Mouse (Mus musculus) limb, embryonic 10.5 days (tissue): Measurements from ENCODE around the gene Nat10. TPM values are rescaled to one million over a fixed set of nuclear protein-coding genes. Genes with fewer than 3 reads are reported as not detected.
A peak's percentile ranks its signal among the peaks of the same experiment; 100 is the strongest.

Experiments used
- DNase-seq: peaks from one replicate; pipeline ENCODE4 v3.0.0-alpha.2; 2017; ENCODE audit warnings: low spot score
- H3K27ac ChIP-seq: fragments of 300-500 bp; sonication (generic); 2 replicates; pipeline ENCODE4 v1.5.1; 2016; ENCODE audit warnings: mild to moderate bottlenecking
- H3K27me3 ChIP-seq: fragments of 300-500 bp; sonication (generic); 2 replicates; pipeline ENCODE4 v1.6.1; 2016; ENCODE audit warnings: low read depth, mild to moderate bottlenecking; ENCODE audit not compliant: poor library complexity, severe bottlenecking
- H3K36me3 ChIP-seq: fragments of 300-500 bp; sonication (generic); 2 replicates; pipeline ENCODE4 v1.6.1; 2016; ENCODE audit warnings: mild to moderate bottlenecking, moderate library complexity
- H3K4me1 ChIP-seq: fragments of 300-500 bp; sonication (generic); 2 replicates; pipeline ENCODE4 v1.6.1; 2016
- H3K4me3 ChIP-seq: fragments of 300-500 bp; sonication (generic); 2 replicates; pipeline ENCODE4 v1.5.1; 2016; ENCODE audit warnings: mild to moderate bottlenecking, moderate library complexity
- H3K9me3 ChIP-seq: fragments of 300-500 bp; sonication (generic); replicated peaks from 2 replicates; pipeline ENCODE4 v1.6.1; 2016; ENCODE audit warnings: mild to moderate bottlenecking
- WGBS: fragments of 180-500 bp; shearing (Covaris S2); methylation state at CpG from one replicate; pipeline ENCODE4 v1.1.7; 2016; 5-methylcytosine and 5-hydroxymethylcytosine counted together
- polyA plus RNA-seq: library from polyadenylated mRNA; unstranded; fragments of >200 nt; fragmentation: Nextera tagmentation; extraction: Ambion mirVana; gene quantifications from 2 replicates; pipeline ENCODE4 v1.2.1, GENCODE M21; 2016

Gene Nat10
- polyA plus RNA-seq, 1 experiment from 2014 or later, result 34.7 TPM

- Histone ChIP-seq H3K9me3 (no peaks in the 10 kb centered on the region), H3K36me3 (peaks cover 99% of the 10 kb centered on the region), H3K27me3 (no peaks in the 10 kb centered on the region), H3K4me1 (no peaks in the 10 kb centered on the region), H3K4me3 (no peak overlapping the region), H3K27ac (no peak overlapping the region)
- 95% methylated on average over 6 of the region's 6 CpGs for WGBS
- DNase-seq, result no peak
Observed at GRCm38 (mm10) chr2:103731423-103731822, 29.6 kb downstream of the Nat10 start.

- 89% methylated on average over 8 of the region's 8 CpGs for WGBS
- peaks cover 99% of the 10 kb centered on the region for H3K36me3 ChIP-seq
- DNase-seq, result no peak
Observed at GRCm38 (mm10) chr2:103730999-103731398, 30.1 kb downstream of the Nat10 start.

GRCm38 (mm10) chr2:103728027-103728540, 33.0 kb downstream of the Nat10 start:
- Histone ChIP-seq H3K27me3 (no peaks in the 10 kb centered on the region), H3K4me1 (no peaks in the 10 kb centered on the region), H3K27ac (no peak overlapping the region), H3K36me3 (peaks cover 99% of the 10 kb centered on the region), H3K4me3 (no peak overlapping the region), H3K9me3 (no peaks in the 10 kb centered on the region)
- no peak for DNase-seq
- WGBS, result 92% methylated on average over 12 of the region's 12 CpGs

More at GRCm38 (mm10) chr2:103730999-103731398, 30.1 kb downstream of the Nat10 start:
- Histone ChIP-seq H3K4me3 (no peak overlapping the region), H3K4me1 (no peaks in the 10 kb centered on the region), H3K27me3 (no peaks in the 10 kb centered on the region), H3K9me3 (no peaks in the 10 kb centered on the region), H3K27ac (no peak overlapping the region)

GRCm38 (mm10) chr2:103724521-103724920, 36.5 kb downstream of the Nat10 start:
- no peak for DNase-seq
- 90% methylated on average over 2 of the region's 2 CpGs for WGBS
- H3K4me3 ChIP-seq, result no peak overlapping the region
- no peaks in the 10 kb centered on the region for H3K9me3 ChIP-seq
- no peak overlapping the region for H3K27ac ChIP-seq
- no peaks in the 10 kb centered on the region for H3K27me3 ChIP-seq
- 0 out of 2 replicates have a peak, but pooled peaks cover 8% of the 10 kb centered on the region for H3K4me1 ChIP-seq
- peaks cover 94% of the 10 kb centered on the region for H3K36me3 ChIP-seq

- Histone ChIP-seq H3K27me3 (no peaks in the 10 kb centered on the region), H3K4me3 (no peak overlapping the region), H3K36me3 (peaks cover 87% of the 10 kb centered on the region), H3K27ac (no peak overlapping the region), H3K4me1 (0 out of 2 replicates have a peak, but pooled peaks cover 11% of the 10 kb centered on the region), H3K9me3 (no peaks in the 10 kb centered on the region)
- WGBS, result 97% methylated on average over 7 of the region's 7 CpGs
- DNase-seq, result no peak
Observed at GRCm38 (mm10) chr2:103719292-103719646, 41.8 kb downstream of the Nat10 start.

GRCm38 (mm10) chr2:103718594-103719291, 42.3 kb downstream of the Nat10 start:
- H3K36me3 ChIP-seq, result peaks cover 85% of the 10 kb centered on the region
- H3K27me3 ChIP-seq, result no peaks in the 10 kb centered on the region
- peak; percentile 81 for DNase-seq
- no peak overlapping the region for H3K27ac ChIP-seq
- no peak overlapping the region for H3K4me3 ChIP-seq
- H3K9me3 ChIP-seq, result no peaks in the 10 kb centered on the region
- WGBS, result 71% methylated on average over 8 of the region's 8 CpGs
- H3K4me1 ChIP-seq, result 0 out of 2 replicates have a peak, but pooled peaks cover 11% of the 10 kb centered on the region

GRCm38 (mm10) chr2:103714412-103714811, 46.7 kb downstream of the Nat10 start:
- H3K9me3 ChIP-seq, result no peaks in the 10 kb centered on the region
- H3K36me3 ChIP-seq, result peaks cover 89% of the 10 kb centered on the region
- 70% methylated on average over 4 of the region's 4 CpGs for WGBS
- H3K4me1 ChIP-seq, result peaks cover 6% of the 10 kb centered on the region; the same call in 1 of the 2 replicates
- H3K4me3 ChIP-seq, result no peak overlapping the region
- H3K27ac ChIP-seq, result no peak overlapping the region
- H3K27me3 ChIP-seq, result no peaks in the 10 kb centered on the region
- DNase-seq, result no peak

GRCm38 (mm10) chr2:103713831-103714230, 47.2 kb downstream of the Nat10 start:
- H3K9me3 ChIP-seq, result no peaks in the 10 kb centered on the region
- H3K4me3 ChIP-seq, result no peak overlapping the region
- H3K36me3 ChIP-seq, result peaks cover 94% of the 10 kb centered on the region
- no peak overlapping the region for H3K27ac ChIP-seq
- H3K27me3 ChIP-seq, result no peaks in the 10 kb centered on the region
- peaks cover 5% of the 10 kb centered on the region; the same call in 1 of the 2 replicates for H3K4me1 ChIP-seq
- WGBS, result 90% methylated on average over 7 of the region's 7 CpGs
- DNase-seq, result no peak

- H3K4me3 ChIP-seq, result no peak overlapping the region
- H3K9me3 ChIP-seq, result no peaks in the 10 kb centered on the region
- WGBS, result 94% methylated on average over 7 of the region's 7 CpGs
- H3K27me3 ChIP-seq, result no peaks in the 10 kb centered on the region
- peaks cover 93% of the 10 kb centered on the region for H3K36me3 ChIP-seq
- H3K27ac ChIP-seq, result no peak overlapping the region
- peaks cover 14% of the 10 kb centered on the region for H3K4me1 ChIP-seq
- no peak for DNase-seq
Observed at GRCm38 (mm10) chr2:103710849-103711248, 50.2 kb downstream of the Nat10 start.

- Histone ChIP-seq H3K36me3 (peaks cover 93% of the 10 kb centered on the region), H3K27me3 (no peaks in the 10 kb centered on the region), H3K9me3 (no peaks in the 10 kb centered on the region), H3K4me1 (peaks cover 14% of the 10 kb centered on the region), H3K4me3 (no peak overlapping the region), H3K27ac (no peak overlapping the region)
- no peak for DNase-seq
- 86% methylated on average over 6 of the region's 6 CpGs for WGBS
Observed at GRCm38 (mm10) chr2:103707056-103707776, 53.9 kb downstream of the Nat10 start.

- peak overlapping the region; percentile 42; the same call in 1 of the 2 replicates for H3K27ac ChIP-seq
- no peak overlapping the region for H3K4me3 ChIP-seq
- H3K27me3 ChIP-seq, result no peaks in the 10 kb centered on the region
- no peak for DNase-seq
- H3K36me3 ChIP-seq, result peaks cover 89% of the 10 kb centered on the region
- no peaks in the 10 kb centered on the region for H3K9me3 ChIP-seq
- WGBS, result 41% methylated on average over 11 of the region's 11 CpGs
- peaks cover 14% of the 10 kb centered on the region for H3K4me1 ChIP-seq
Observed at GRCm38 (mm10) chr2:103706226-103706625, 54.8 kb downstream of the Nat10 start.

GRCm38 (mm10) chr2:103705826-103706225, 55.2 kb downstream of the Nat10 start:
- H3K4me3 ChIP-seq, result no peak overlapping the region
- 0 out of 2 replicates have a peak overlapping the region, but pooled peaks have one; percentile 42 for H3K27ac ChIP-seq
- no peak for DNase-seq

GRCm38 (mm10) chr2:103703865-103704264, 57.2 kb downstream of the Nat10 start:
- peaks cover 25% of the 10 kb centered on the region for H3K4me1 ChIP-seq
- no peak for DNase-seq
- H3K27me3 ChIP-seq, result no peaks in the 10 kb centered on the region
- WGBS, result 77% methylated on average over 4 of the region's 4 CpGs
- H3K4me3 ChIP-seq, result no peak overlapping the region
- no peak overlapping the region for H3K27ac ChIP-seq
- H3K36me3 ChIP-seq, result peaks cover 68% of the 10 kb centered on the region
- H3K9me3 ChIP-seq, result no peaks in the 10 kb centered on the region

More at GRCm38 (mm10) chr2:103705826-103706225, 55.2 kb downstream of the Nat10 start:
- peaks cover 14% of the 10 kb centered on the region for H3K4me1 ChIP-seq
- WGBS, result 85% methylated on average over 4 of the region's 4 CpGs
- H3K27me3 ChIP-seq, result no peaks in the 10 kb centered on the region
- H3K9me3 ChIP-seq, result no peaks in the 10 kb centered on the region
- H3K36me3 ChIP-seq, result peaks cover 85% of the 10 kb centered on the region
